Mouse (Mus musculus) hindbrain, embryonic 15.5 days (tissue): ENCODE measurements at regions not wholly inside any gene's neighbourhood (a gene's known extent, or its start where the extent isn't known, plus 50 kb on each side); places are given as distances from the start of the nearest gene placed in this dataset.

Experiments used
- ATAC-seq: fragments of 200-750 bp; cut with Nextera tagmentation; 2 replicates; pipeline ENCODE4 v1.8.0; 2017; ENCODE audit warnings: low read depth, moderate number of reproducible peaks, moderate TSS enrichment; ENCODE audit not compliant: low FRiP score
- H3K27ac ChIP-seq: fragments of 300-500 bp; sonication (generic); replicated peaks from 2 replicates; pipeline ENCODE4 v1.5.1; 2015; ENCODE audit warnings: mild to moderate bottlenecking, inconsistent platforms
- H3K27me3 ChIP-seq: fragments of 300-500 bp; sonication (generic); 2 replicates; pipeline ENCODE4 v1.6.1; 2015; ENCODE audit warnings: control low read depth, inconsistent platforms
- H3K36me3 ChIP-seq: fragments of 300-500 bp; sonication (generic); 2 replicates; pipeline ENCODE4 v1.6.1; 2015; ENCODE audit warnings: control low read depth, inconsistent platforms
- H3K4me1 ChIP-seq: fragments of 300-500 bp; sonication (generic); replicated peaks from 2 replicates; pipeline ENCODE4 v1.6.1; 2015; ENCODE audit warnings: control low read depth, inconsistent platforms
- H3K4me2 ChIP-seq: fragments of 300-500 bp; sonication (generic); 2 replicates; pipeline ENCODE4 v1.6.1; 2015; ENCODE audit warnings: moderate library complexity, mild to moderate bottlenecking, inconsistent platforms
- H3K4me3 ChIP-seq: fragments of 300-500 bp; sonication (generic); 2 replicates; pipeline ENCODE4 v1.5.1; 2015; ENCODE audit warnings: mild to moderate bottlenecking, inconsistent platforms
- H3K9ac ChIP-seq: fragments of 300-500 bp; sonication (generic); 2 replicates; pipeline ENCODE4 v1.6.1; 2015; ENCODE audit warnings: inconsistent platforms
- H3K9me3 ChIP-seq: fragments of 300-500 bp; sonication (generic); 2 replicates; pipeline ENCODE4 v1.6.1; 2016; ENCODE audit warnings: control low read depth, inconsistent platforms
- WGBS: fragments of 180-500 bp; shearing (Covaris S2); methylation state at CpG from one replicate; pipeline ENCODE4 v1.1.7; 2015; 5-methylcytosine and 5-hydroxymethylcytosine counted together

DNA sequence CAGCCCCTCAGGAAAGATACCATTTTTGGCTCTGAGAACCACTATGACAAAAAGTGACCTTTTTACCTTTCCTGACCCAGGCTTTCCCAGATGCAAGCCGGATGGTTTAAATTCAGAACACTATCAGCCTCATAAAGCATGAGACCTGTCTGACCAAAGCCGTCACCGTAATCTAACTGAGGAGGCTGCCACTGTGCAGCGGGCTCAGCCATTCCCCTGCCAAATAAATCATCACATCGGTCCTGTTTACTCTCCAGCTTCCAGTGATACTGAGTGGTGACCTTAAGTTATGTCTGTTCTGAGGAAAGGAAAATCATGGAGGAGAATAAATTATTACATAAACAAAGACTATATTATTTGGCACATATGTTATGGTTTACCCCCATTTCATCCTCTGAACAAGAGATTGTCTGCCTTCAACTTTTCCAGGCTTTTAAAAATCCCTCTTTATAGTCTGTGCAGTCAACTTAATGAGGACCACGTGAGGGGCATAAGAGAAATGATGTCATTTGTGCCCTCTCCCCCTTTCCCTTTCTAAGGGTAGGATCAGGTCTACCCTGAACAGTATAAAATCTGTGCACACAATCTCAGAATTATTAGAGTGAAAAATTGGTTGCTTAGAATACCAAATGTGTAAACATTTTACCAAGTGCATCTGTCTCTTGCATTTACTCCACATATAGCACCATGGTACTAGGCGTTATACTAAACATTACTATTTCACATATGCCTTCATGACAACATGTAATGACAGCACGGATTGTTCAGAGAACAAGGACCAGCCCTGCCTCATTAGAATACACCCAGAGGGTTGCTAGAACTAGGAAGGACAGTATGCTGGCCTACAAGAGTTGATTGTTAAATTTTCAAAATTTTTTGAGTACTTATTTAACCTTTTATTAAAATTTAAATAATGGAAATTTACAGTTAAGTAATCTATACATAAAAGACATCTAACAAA is 401.9 kb upstream of the Xrcc4 start:
- H3K4me3 ChIP-seq: no peak overlapping the region
- no peaks in the 10 kb centered on the region for H3K9me3 ChIP-seq
- H3K9ac ChIP-seq: no peak overlapping the region
- no peaks in the 10 kb centered on the region for H3K4me1 ChIP-seq
- WGBS: 53% methylated on average over 8 of the region's 8 CpGs
- no peak for ATAC-seq
- H3K4me2 ChIP-seq: no peak overlapping the region
- no peaks in the 10 kb centered on the region for H3K36me3 ChIP-seq
- no peak overlapping the region for H3K27ac ChIP-seq
- no peaks in the 10 kb centered on the region for H3K27me3 ChIP-seq

DNA sequence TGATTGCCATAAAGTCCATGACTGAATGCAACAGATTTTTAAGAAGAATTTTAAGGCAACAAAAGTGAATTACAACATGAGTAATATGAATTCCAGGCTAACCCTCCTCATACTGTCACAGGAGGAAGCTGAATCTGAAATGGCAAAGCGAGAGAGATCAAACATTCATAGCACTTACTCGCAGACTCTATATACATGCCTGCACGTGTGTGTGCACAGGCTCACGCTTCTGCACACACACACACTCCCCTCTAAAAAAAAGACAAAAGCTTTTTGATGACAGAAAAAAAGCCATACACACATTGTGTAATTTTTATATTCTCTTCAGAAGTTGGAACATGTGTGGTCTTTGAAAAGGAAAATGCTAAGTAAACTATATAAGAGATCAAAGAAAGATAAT is 391.1 kb upstream of the Xrcc4 start:
- 89% methylated on average over 4 of the region's 4 CpGs for WGBS

DNA sequence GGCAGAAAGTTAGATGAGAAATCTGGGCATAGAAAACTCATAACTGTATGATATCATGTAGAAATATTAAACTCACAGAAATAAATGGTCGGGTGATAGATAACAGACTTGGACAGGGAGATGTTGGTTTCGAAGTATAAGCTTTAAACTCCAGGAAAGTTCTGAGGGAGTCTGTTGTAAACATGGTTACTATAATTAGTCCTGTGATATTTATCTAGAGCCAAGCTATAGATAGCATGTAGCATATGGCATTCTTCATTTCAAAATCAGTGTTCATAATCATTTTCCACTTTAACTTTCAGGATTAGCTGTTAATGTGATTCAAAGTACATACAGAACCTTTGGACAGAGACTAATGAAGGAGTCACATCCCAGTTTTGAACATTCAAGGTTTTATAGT is 387.5 kb upstream of the Xrcc4 start:
- no peaks in the 10 kb centered on the region for H3K27me3 ChIP-seq
- ATAC-seq: no peak
- no peak overlapping the region for H3K9ac ChIP-seq
- no peaks in the 10 kb centered on the region for H3K36me3 ChIP-seq
- no peak overlapping the region for H3K4me2 ChIP-seq
- no peak overlapping the region for H3K4me3 ChIP-seq
- H3K9me3 ChIP-seq: no peaks in the 10 kb centered on the region
- H3K4me1 ChIP-seq: no peaks in the 10 kb centered on the region
- H3K27ac ChIP-seq: no peak overlapping the region
- 93% methylated on average over 2 of the region's 2 CpGs for WGBS

More for the DNA sequence above, 391.1 kb upstream of the Xrcc4 start:
- no peak overlapping the region for H3K4me3 ChIP-seq
- no peak for ATAC-seq
- H3K9me3 ChIP-seq: no peaks in the 10 kb centered on the region
- H3K9ac ChIP-seq: no peak overlapping the region
- no peak overlapping the region for H3K27ac ChIP-seq
- H3K27me3 ChIP-seq: no peaks in the 10 kb centered on the region
- H3K36me3 ChIP-seq: no peaks in the 10 kb centered on the region
- H3K4me1 ChIP-seq: no peaks in the 10 kb centered on the region
- H3K4me2 ChIP-seq: no peak overlapping the region

DNA sequence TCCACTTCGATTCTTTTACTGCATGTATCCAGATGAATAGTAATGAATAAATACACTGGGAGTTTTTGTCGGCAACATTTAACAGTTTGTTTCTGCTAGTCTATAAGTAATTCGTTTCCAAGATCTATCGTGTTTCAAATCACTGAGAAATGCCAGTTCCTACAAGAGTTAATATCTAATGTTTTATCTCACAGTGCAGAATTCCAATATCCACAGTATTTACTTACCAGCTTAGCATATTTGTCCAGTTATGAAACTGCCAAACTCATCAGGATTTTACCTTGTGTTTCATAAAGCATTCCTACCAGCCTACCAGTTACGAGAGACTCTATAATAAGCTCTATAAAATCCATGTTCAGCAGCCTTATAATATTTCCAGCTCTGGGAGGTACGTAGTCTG is 385.1 kb upstream of the Xrcc4 start:
- no peak for ATAC-seq
- WGBS: 93% methylated on average over 6 of the region's 6 CpGs
- H3K36me3 ChIP-seq: no peaks in the 10 kb centered on the region

DNA sequence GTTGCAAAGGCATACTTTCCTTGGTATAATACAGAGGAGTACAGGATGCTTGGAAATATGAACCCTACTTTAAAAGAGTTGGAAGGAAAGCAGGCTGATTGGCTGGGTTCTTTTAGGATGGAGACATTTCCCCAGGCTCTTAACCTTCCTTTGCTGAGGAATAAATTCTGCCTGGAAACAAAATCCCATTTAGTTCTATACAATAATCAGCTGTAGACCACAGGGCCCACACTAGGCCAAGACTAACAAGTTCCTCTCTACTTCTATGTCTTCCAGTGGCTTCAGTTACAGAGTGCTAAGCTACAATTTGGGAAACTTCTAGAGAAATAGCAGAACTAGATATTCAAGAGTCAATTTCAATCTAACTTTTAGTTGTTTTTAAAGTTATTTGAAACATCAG is 384.6 kb upstream of the Xrcc4 start:
- ATAC-seq: no peak
- no peaks in the 10 kb centered on the region for H3K27me3 ChIP-seq

More for the DNA sequence above, 385.1 kb upstream of the Xrcc4 start:
- Histone ChIP-seq H3K9me3 (no peaks in the 10 kb centered on the region), H3K27me3 (no peaks in the 10 kb centered on the region), H3K9ac (no peak overlapping the region), H3K4me3 (no peak overlapping the region), H3K4me2 (no peak overlapping the region), H3K27ac (no peak overlapping the region), H3K4me1 (no peaks in the 10 kb centered on the region)

DNA sequence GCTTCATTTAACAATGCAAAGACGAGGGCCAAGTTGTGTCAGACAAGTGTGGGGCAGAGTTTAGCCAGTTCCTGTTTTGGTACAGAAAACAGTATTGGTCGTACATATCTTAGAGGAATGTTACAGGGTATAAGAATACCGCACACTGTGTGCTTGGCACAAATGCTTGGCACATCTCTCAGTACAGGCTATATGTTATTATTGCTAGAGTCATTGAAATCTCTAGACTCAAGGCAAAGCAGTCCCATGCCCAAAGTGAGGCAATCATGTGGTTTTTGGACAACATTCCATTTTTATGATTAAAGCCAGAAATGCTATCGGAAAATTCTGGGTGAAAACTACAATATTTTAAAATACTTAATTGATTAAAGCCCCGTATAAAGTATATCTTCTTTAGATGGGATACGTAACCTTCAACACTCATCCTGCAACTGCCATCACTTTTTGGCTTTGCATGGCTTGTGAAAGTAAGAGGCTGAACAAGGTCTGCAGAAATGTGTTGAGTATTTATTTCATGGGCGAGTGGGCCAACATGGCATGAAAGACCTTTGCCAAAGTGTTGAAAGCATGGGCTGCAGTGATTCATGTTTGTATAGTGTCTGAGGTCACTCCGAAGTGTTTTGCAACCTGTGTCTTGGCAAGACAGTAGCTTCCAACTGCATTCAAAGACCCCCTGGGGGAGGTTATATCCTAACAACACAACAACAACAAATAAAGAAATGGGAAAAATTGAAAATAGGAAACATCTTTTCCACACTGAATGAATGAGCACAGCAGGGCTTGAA is 383.8 kb upstream of the Xrcc4 start:
- Histone ChIP-seq H3K9ac (no peak overlapping the region), H3K36me3 (no peaks in the 10 kb centered on the region), H3K4me1 (no peaks in the 10 kb centered on the region), H3K27ac (no peak overlapping the region), H3K4me3 (no peak overlapping the region), H3K4me2 (no peak overlapping the region), H3K27me3 (no peaks in the 10 kb centered on the region), H3K9me3 (no peaks in the 10 kb centered on the region)
- ATAC-seq: no peak
- WGBS: 82% methylated on average over 8 of the region's 8 CpGs

More for the DNA sequence above, 384.6 kb upstream of the Xrcc4 start:
- Histone ChIP-seq H3K27ac (no peak overlapping the region), H3K4me3 (no peak overlapping the region), H3K36me3 (no peaks in the 10 kb centered on the region), H3K4me2 (no peak overlapping the region), H3K9ac (no peak overlapping the region), H3K9me3 (no peaks in the 10 kb centered on the region), H3K4me1 (no peaks in the 10 kb centered on the region)

DNA sequence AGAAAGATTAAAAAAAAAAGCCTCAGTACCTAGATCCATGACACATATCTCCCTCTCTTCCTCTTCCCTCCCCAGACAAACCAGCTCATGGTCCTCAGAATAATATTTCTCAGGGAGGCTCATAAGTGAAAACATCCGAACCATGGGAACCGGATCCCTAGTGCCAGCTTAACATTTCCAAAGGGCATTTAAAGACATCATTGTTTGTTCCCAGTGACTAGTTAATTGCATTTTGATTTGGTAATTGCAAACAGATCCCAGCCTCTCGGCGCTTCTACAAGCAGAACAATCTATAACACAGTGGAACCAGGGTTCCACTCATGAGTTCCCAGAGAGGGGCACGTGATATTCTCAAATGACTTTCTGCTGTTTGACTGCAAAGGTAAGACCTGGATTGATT is 376.7 kb upstream of the Xrcc4 start:
- Histone ChIP-seq H3K27ac (no peak overlapping the region), H3K27me3 (no peaks in the 10 kb centered on the region), H3K4me2 (no peak overlapping the region), H3K4me1 (no peaks in the 10 kb centered on the region), H3K9ac (no peak overlapping the region), H3K4me3 (no peak overlapping the region), H3K9me3 (no peaks in the 10 kb centered on the region), H3K36me3 (no peaks in the 10 kb centered on the region)
- no peak for ATAC-seq
- WGBS: 72% methylated on average over 5 of the region's 5 CpGs

DNA sequence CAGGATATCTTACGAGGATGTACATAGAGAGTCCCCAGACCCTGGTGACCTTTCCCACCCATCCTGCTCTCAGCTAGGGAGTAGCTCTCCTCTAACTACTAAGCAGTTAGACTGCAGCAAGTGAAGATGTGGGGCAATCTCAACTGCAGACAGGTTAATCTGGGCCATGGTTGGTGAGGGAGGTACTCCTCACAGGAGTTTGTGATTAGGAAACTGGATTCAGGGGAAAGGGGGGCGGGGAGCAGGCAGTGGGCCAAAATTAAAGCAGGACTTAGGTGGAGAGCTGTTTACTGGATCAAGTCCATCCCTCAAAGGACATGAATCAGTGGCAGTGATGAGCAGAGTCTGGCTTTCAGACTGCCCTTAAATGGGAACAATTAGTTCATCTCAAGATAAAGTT is 374.6 kb upstream of the Xrcc4 start:
- Histone ChIP-seq H3K4me1 (no peaks in the 10 kb centered on the region), H3K4me2 (no peak overlapping the region), H3K9me3 (no peaks in the 10 kb centered on the region), H3K27ac (no peak overlapping the region), H3K4me3 (no peak overlapping the region), H3K36me3 (no peaks in the 10 kb centered on the region), H3K27me3 (no peaks in the 10 kb centered on the region), H3K9ac (no peak overlapping the region)
- ATAC-seq: no peak
- WGBS: 88% methylated on average over 2 of the region's 2 CpGs

DNA sequence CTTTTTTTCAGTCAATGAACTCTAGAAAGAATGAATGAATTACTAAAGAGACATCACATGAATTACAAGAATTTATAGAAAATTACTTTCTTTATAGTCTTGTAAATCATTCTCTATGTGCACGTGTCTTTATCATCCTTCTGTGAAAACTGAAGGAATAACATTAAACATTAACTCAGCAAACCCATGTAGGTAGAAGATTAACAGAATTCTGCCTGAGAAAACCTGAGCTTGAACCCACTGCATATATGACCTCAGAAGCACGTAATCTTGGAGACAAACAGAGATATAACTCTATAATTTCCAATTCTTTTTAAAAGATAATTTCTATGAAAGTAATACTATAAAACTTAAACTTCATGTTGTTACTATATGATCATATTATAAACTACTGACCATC is 374.0 kb upstream of the Xrcc4 start:
- Histone ChIP-seq H3K4me1 (no peaks in the 10 kb centered on the region), H3K36me3 (no peaks in the 10 kb centered on the region), H3K4me3 (no peak overlapping the region), H3K27me3 (no peaks in the 10 kb centered on the region), H3K9me3 (no peaks in the 10 kb centered on the region), H3K27ac (no peak overlapping the region), H3K4me2 (no peak overlapping the region), H3K9ac (no peak overlapping the region)
- 75% methylated on average over 2 of the region's 2 CpGs for WGBS
- ATAC-seq: no peak

DNA sequence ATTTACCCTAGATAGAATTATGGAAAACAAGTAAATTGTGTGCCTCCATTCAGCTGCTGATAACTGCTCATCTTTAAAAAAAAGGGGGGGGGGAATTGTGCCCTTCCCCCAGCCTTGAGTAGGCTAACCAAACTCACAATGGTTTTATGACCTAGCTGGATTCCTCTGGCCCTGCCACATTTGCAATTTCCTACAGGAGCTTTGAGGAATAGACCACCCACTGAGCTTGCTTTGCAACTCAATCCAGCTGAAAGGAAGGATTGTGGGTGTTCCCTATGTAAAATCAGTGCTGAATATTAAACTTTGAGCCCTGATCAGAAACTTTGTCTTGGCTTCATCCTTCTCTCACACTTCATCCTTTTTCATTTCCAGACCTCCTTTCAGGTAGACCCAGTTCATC is 365.2 kb upstream of the Xrcc4 start:
- H3K4me1 ChIP-seq: no peaks in the 10 kb centered on the region
- H3K36me3 ChIP-seq: no peaks in the 10 kb centered on the region
- no peaks in the 10 kb centered on the region for H3K27me3 ChIP-seq
- no peak overlapping the region for H3K27ac ChIP-seq
- ATAC-seq: no peak
- H3K9me3 ChIP-seq: no peaks in the 10 kb centered on the region
- no peak overlapping the region for H3K4me3 ChIP-seq
- H3K9ac ChIP-seq: no peak overlapping the region
- no peak overlapping the region for H3K4me2 ChIP-seq

DNA sequence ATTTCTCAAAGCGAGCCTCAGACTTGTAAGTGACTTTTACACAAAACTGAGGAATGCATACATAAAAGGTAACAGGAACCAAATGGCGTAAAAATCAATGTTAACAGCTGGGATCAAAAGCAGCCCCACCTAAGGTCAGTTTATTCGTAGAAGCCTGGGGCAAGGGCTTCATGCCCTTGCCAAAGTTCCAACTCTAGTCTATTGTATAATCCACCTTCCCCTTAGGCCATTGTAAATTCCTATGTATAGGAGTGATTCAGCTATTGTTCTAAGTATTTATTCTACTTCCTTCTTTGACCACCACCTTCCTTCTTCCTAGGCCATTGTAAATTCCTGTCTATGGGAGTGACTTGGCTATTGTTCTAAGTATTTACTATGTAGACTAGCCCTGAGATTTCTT is 337.5 kb upstream of the Xrcc4 start:
- H3K4me2 ChIP-seq: no peak overlapping the region
- no peaks in the 10 kb centered on the region for H3K4me1 ChIP-seq
- no peak overlapping the region for H3K9ac ChIP-seq
- WGBS: 89% methylated on average over 3 of the region's 3 CpGs
- H3K36me3 ChIP-seq: no peaks in the 10 kb centered on the region
- H3K4me3 ChIP-seq: no peak overlapping the region
- H3K27me3 ChIP-seq: no peaks in the 10 kb centered on the region
- no peak overlapping the region for H3K27ac ChIP-seq
- H3K9me3 ChIP-seq: no peaks in the 10 kb centered on the region
- no peak for ATAC-seq

DNA sequence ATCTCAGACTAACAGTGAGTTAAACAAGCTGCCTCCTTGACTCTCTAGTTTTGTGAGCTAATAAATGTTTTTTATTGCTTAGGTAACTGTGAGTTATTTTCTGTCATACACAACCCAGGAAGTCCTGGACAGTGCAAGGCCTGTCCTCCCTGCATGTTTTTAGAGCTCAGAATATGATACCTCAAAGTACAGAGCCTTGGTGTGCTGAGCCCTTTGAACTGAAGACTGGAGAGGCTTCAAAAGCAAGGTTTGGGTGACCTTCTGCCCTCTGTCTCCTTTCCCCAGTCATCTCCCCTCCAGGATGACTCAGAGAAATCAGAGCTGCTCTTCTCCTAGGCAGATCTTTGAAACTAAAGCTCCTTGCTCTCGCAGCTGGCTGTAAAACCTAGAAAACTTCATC is 336.0 kb upstream of the Xrcc4 start:
- Histone ChIP-seq H3K9me3 (no peaks in the 10 kb centered on the region), H3K4me3 (no peak overlapping the region), H3K4me1 (no peaks in the 10 kb centered on the region), H3K27ac (no peak overlapping the region), H3K9ac (no peak overlapping the region), H3K4me2 (no peak overlapping the region), H3K36me3 (no peaks in the 10 kb centered on the region), H3K27me3 (no peaks in the 10 kb centered on the region)
- no peak for ATAC-seq
- WGBS: 86% methylated on average over 1 of the region's 1 CpGs
